Mouse (Mus musculus) CD8-positive naive resting alpha-beta T cell, adult 57 days (primary cell): ENCODE results near the gene Lta. TPM values are rescaled to one million over a fixed set of nuclear protein-coding genes. Genes with fewer than 3 reads are reported as not detected.

Experiments
- total RNA-seq: library from RNA; stranded (reverse); gene quantifications from one replicate; pipeline ENCODE4 v1.2.4, GENCODE M21; 2023

Gene Lta
- total RNA-seq, result 16.4 TPM

DNA sequence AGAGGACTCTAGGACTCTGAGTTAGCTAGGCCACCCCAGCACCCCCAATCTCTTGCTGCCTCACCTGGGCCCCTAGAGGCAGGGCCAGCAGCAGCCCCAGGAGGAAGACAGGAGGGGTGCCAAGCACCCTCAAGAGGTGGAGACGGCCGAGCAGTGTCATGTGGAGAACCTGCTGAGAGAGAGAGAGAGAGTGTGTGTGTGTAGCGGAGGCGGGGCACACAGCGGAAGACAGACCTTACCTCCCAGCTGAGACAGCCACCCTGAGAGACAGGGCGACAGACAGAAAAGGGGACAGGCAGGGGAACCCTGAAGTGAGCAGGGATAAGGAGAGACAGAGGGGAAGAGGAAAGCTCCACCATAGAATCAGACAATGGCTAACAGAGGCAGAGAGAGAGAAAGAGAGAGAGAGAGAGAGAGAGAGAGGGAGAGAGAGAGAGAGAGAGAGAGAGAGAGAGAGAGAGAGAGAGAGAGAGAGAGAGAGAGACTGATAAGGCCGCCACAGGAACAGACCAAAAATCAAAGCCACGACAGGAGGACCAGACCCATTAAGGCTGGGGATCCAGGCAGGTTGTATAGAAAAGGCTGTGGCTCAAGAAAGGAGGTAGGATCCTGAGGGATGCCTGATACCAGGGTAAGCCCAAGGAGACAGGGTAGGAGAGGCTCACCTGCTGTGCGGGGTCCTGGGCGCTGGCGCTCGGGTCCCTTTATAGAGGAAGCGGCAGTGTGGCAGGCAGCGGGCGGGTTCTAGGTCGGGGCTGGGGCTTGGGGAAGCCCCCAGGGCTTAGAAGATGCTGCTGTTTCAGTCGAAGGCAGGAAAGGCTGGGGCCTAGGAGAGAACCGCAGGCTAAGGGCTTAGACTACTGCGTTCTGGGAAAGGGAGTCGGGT is at the start of gene Lta:
Gene Lta, minus strand, starts transcription at position 858 of the 886 bp plus-strand sequence.

DNA sequence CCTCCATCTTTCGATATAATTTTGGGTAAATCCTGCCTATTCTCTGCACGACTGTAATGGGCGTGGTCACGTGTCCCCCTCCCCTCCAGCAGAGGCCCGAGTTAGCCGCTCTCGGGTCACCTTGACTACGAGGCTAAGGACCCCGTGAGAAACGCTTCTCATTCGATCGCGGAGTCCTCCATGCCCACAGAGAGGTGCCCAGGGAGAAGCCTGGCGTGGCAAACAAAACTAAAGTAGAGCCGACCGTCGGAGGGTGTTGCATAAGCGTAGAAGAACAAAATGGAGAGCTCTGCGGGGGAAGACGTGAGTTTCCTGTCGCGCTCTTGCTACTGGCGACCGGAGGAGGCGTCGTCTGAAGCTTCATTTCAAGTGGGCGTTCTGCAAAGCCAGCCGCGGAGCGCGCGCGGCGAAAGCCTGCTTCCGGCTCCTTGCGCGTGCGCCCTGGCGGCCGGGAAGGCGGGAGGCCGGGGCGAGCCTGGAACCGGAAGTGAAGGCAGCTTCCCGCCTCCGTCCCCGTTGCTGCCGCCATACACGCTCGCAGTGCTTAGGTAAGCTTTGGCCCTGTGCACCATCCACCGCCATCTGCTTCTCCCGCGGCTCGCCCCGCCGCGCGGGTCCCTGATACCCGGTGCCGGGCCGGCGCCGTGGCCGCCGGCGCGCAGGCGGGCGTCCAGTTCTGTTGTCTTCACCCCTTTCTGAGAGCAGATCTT is 36.3 kb upstream of the Lta start, which contains the start of gene Ddx39b:
Gene Ddx39b, plus strand, starts transcription at position 442 of the 710 bp plus-strand sequence.

DNA sequence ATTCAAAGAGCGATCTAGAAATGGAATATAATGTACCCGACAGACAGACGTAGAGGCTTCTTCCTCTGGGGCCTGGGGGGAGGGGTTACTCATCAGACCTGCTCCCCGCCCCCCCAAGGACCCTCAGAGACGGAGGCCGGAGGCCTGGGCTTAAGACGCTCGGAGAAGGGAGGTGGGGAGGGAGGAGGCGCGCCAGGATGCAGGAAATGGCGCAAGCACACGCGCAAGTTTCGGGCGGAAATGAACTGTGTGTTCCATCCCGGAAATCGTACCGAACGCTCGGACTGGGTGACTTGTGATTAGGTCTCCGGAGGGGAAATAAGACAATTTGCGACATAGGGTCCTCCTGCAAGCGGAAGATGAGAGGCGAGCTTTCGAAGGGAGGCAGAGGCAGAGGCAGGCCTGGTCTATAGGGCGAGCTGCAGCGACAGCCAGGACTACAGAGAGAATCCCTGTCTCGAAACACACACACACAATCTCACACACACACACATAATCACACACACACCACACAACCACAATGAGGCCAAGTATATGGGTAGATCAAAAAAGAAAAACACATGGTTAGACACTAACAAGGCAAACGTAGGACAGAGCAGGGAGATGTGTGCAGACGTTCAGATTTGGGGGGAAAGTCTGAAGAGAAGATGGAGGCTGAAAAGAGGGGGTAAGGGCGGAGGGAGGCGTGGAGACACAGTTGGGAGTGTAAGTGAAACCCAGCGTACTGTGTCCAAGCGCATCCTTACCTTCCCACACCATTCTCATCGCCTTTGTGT is 30.7 kb upstream of the Lta start, which contains the start of gene Nfkbil1:
Gene Nfkbil1, minus strand, starts transcription at position 179 of the 776 bp plus-strand sequence.

DNA sequence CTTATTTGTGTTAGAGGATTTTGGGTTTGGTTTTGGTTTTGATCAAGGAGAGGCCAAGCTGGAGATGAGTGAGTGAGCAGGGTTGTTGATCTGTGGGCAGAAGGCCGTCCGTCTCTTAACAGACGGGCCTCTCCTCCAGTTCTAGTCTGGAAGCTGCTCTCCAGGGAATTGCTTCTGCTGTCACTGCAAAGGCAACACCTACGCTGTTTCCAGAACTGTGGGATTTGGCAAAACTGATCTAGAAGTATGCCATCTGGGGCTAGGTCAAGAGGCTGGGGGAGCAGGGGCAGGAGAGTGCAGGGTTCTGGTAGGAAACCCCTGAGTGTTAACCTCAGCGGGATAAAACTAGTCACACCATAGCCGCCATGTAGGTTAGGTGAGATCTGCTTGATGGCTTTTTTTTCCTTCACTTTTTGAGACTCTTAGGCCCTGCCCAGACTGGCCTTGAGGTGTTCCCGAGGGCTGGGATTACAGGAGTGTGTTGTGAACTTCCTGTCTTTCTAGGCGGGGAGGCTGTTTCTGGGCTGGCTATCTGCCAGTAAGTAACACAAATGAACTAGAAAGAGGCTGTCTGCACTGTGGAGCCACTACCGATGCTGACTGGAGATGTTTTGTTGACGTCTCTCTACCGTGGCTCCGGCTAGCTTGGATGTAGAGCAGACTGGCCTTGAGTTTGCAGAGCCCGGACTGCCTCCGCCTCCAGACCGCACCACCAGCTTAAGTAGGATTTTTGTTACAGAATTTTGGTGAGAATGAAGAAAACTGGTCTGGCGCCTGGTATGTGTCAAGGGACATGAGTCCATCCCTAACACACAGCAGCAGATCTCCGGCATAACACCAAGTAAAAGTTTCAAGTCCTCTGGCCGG is 28.2 kb upstream of the Lta start, which contains the start of gene Atp6v1g2:
Gene Atp6v1g2, plus strand, starts transcription at position 547 of the 867 bp plus-strand sequence.

DNA sequence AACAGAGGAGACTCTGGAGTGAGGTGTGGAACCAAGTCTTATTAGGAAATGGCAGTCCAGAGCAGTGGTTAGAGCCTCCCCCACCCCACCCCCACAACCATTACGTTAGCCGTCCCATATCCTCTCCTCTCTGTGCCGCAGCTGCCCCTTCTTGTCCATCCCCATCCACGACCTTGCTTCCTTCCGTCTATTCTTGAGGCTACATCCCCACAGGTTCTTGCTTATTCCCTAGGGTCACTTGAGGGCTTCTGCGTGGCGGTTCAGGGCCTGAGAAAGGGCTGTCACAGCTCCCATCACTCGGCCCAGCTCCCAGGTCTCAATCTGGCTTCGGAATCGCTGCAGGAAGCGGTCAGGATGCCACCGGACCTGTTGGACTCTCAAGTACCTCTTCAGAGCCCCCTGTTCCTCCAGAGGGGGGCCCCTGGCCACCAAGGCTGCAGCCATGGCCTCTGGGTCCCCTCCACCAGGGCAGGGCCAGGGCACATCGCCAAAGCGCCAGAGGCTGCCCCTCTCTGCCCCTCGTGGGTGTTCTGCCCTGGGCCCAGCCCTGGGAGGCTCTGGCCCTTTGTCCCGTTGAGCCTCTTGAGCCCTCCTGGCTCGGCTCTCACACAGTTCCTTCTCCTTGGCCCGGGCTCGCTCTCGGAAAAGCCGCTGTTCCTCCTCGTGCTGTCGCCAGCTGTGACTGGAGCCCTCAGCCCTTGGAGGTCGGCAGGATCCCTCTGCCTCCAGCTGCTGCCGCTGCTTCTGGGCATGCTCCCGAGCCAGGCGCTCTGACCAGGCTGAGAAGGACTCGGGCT is 15.2 kb upstream of the Lta start, which contains the start of gene Gm16181:
Gene Gm16181, plus strand, starts transcription at position 679 of the 797 bp plus-strand sequence.

DNA sequence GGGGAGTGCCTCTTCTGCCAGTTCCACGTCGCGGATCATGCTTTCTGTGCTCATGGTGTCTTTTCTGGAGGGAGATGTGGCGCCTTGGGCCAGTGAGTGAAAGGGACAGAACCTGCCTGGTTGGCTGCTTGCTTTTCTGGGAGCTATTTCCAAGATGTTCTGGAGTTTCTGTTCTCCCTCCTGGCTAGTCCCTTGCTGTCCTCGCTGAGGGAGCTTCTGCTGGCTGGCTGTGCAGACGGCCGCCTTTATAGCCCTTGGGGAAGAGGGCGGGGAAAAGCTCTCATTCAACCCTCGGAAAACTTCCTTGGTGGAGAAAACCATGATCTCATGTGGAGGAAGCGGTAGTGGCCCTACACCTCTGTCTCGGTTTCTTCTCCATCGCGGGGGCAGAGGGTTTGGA is 3.4 kb downstream of the Lta start, which contains the start of gene Tnf:
Gene Tnf, minus strand, starts transcription at position 221 of the 400 bp plus-strand sequence.

DNA sequence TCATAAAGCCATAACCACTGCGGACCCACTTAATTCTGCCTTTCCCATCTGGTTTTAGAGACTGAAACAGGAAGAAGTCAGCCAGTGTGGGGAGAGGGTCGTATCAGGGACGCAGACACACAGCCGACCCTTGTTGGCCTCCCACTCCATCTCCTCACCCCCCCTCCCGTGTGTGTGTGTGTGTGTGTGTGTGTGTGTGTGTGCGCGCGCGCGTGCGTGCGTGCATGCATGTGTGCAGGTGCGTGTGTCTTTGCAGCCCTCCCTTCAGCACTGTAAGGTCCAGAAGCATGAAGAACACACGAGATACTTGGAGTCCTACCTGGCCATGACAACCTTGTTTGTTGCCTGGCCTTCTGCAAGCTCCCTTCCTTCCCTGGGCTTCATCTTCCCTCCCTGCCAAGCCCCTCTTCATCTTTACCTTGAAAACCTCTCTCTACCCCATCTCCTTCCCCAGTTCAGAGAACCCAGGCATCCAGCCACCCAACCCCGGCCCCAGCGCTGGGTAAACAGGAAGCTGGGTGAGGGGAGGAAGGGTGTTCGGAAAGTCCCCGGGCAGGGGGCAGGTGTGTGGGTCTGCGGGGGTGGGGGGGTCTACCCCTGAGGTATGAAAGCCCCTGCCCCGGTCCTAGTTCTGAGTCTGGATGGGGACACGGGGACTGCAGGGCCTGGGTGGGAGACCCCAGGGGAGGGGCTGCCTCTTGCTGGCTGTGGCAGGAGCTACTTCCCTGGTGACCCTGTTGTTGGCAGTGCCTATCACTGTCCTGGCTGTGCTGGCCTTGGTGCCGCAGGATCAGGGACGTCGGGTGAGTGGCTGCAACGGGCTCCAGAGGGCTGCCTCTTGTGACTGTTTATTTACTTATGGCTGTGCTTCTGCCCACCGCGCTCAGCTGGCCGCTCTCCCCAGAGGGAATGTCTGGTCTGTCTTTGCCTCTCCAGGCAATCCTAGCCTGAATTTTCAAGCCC is 11.0 kb downstream of the Lta start, which contains the start of gene Ltb:
Gene Ltb, plus strand, starts transcription at position 559 of the 963 bp plus-strand sequence.

DNA sequence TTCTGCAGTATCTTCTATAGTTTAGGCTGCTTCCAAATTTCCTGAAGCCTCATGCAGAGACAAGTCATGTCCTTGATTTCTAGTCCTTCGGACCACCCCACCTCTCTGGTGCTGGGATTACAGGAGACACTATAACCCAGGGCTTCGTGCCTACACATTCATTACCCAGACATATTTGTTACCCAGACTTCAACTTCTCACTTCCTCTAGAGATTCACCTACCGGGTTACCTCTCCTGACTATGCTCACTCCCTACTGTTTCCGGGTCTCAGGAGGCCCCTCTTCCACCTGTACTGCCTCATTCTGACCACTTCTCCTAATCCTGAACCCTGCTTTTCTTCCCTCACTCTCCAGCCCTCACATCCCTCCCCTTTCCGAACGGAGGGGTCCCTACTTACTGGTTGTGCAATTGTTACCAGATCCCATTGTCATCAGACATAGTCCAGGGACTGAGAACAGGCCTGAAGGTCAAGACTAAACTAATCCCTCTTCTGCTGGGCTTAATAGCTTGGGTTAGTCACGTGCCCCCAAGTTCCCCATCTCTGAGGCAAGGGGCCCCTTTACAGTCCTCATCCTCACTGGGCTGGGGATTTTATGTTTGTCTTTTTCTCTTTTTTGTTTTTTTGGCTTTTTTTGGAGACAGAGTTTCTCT is 17.1 kb downstream of the Lta start, which contains the start of gene Lst1:
Gene Lst1, minus strand, starts transcription at position 481 of the 652 bp plus-strand sequence.

DNA sequence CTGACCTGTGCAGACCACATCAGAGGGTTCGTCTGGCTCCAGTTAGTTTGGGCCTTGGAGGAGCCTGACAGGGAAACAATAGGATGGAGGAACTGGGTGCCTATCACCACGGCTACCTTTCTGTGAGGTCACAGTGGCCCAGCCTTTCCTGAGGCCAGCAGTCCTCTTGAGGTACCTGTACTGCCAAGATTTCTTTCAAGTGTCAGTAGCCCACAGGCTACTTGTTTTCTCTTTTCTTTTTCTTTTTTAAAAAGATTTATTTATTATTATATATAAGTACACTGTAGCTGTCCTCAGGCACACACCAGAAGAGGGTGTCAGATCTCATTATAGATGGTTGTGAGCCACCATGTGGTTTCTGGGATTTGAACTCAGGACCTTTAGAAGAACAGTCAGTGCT is 29.2 kb downstream of the Lta start, which contains the start of gene Aif1:
Gene Aif1, minus strand, starts transcription at position 101 of the 400 bp plus-strand sequence.

DNA sequence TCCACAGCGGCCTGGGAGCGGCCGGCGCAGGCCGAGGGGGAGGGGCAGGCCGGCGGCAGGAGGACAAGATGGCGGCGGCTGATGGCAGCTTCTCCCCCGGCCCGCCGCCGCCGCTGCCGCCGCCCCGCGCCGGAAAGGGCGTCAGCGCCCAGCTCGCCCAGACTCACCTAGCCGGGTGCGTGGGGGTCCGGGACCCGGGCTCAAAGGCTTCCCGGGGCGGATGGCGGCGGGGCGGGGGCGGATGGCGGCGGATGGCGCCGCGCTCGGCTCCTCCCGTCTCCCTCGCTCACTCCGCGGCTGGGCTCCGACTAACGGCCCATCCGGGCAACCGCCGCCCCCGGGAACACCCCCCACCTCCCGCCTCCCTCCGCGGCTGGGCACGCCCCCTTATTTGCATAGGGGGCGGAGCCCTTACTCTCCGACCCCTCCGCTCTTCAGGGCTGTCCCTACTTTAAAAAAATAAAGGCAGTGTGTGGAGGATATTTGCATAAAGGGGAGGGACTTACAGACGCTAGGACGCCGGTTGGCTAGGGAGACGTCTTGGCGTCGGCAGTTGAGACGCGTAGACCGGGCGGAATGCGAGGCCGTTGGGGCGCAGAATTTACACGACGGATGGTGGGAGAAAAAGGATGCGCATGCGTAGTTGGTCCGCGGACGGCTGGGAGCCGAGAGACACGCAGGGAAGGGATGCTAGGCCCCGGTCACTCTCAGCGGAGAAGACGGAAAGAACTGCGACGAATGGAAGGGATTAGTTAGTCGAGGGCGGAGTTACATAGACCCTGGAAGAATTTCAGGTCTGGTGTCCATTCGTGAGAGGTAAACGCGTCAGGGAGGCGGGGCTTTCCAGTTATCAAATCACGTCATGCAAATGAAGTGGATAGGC is 40.3 kb downstream of the Lta start, which contains the start of gene Prrc2a:
Gene Prrc2a, minus strand, starts transcription at position 330 of the 883 bp plus-strand sequence.

Other genes starting within 250 kb of the Lta start
- gene Hspa1b, start 246.1 kb downstream of the Lta start, total RNA-seq, result 83.6 TPM
- gene Gm20481, start 235.4 kb downstream of the Lta start, total RNA-seq, result not detected
- 42.1 TPM for gene Hspa1a, start 233.2 kb downstream of the Lta start, total RNA-seq
- not detected for gene Hspa1l, start 232.6 kb downstream of the Lta start, total RNA-seq
- 27.1 TPM for gene Lsm2, start 223.5 kb downstream of the Lta start, total RNA-seq
- 98.2 TPM for gene Vars, start 204.4 kb downstream of the Lta start, total RNA-seq
- 0.80 TPM for gene Vwa7, start 188.8 kb downstream of the Lta start, total RNA-seq
- gene Sapcd1, start 177.3 kb downstream of the Lta start, total RNA-seq, result 0.70 TPM
- 2.9 TPM for gene Msh5, start 158.6 kb downstream of the Lta start, total RNA-seq
- gene Clic1, start 155.4 kb downstream of the Lta start, total RNA-seq, result 149 TPM
- gene Ddah2, start 146.3 kb downstream of the Lta start, total RNA-seq, result 0.64 TPM
- gene Ly6g6c, start 140.0 kb downstream of the Lta start, total RNA-seq, result not detected
- gene Mpig6b, start 139.2 kb downstream of the Lta start, total RNA-seq, result not detected
- not detected for gene Ly6g6e, start 128.4 kb downstream of the Lta start, total RNA-seq
- gene Ly6g6d, start 127.3 kb downstream of the Lta start, total RNA-seq, result not detected
- not detected for gene Ly6g6f, start 119.7 kb downstream of the Lta start, total RNA-seq
- gene Abhd16a, start 116.1 kb downstream of the Lta start, total RNA-seq, result 70.2 TPM
- gene Ly6g5c, start 97.1 kb downstream of the Lta start, total RNA-seq, result not detected
- 0.61 TPM for gene Ly6g5b, start 89.9 kb downstream of the Lta start, total RNA-seq
- 22.8 TPM for gene Gpank1, start 83.9 kb downstream of the Lta start, total RNA-seq
- 143 TPM for gene Csnk2b, start 83.3 kb downstream of the Lta start, total RNA-seq
- 21.0 TPM for gene D17H6S53E, start 79.0 kb downstream of the Lta start, total RNA-seq
- not detected for gene Apom, start 73.3 kb downstream of the Lta start, total RNA-seq
- 377 TPM for gene Bag6, start 70.2 kb downstream of the Lta start, total RNA-seq
- 311 TPM for gene Prrc2a, start 40.5 kb downstream of the Lta start, total RNA-seq
- gene Aif1, start 29.3 kb downstream of the Lta start, total RNA-seq, result 2.4 TPM
- gene Lst1, start 16.9 kb downstream of the Lta start, total RNA-seq, result 19.8 TPM
- 515 TPM for gene Ltb, start 10.9 kb downstream of the Lta start, total RNA-seq
- gene Tnf, start 3.3 kb downstream of the Lta start, total RNA-seq, result 17.4 TPM
- not detected for gene Gm16181, start 15.5 kb upstream of the Lta start, total RNA-seq
- gene Atp6v1g2, start 28.3 kb upstream of the Lta start, total RNA-seq, result 2.9 TPM
- gene Nfkbil1, start 30.4 kb upstream of the Lta start, total RNA-seq, result 12.2 TPM
- 460 TPM for gene Ddx39b, start 36.4 kb upstream of the Lta start, total RNA-seq
- gene H2-D1, start 57.4 kb upstream of the Lta start, total RNA-seq, result 2,305 TPM
- 16.9 TPM for gene H2-Q1, start 115.1 kb upstream of the Lta start, total RNA-seq
- gene H2-Q2, start 136.9 kb upstream of the Lta start, total RNA-seq, result 10.5 TPM
- gene H2-Q4, start 174.3 kb upstream of the Lta start, total RNA-seq, result 491 TPM
- 143 TPM for gene H2-Q6, start 219.5 kb upstream of the Lta start, total RNA-seq
- 493 TPM for gene H2-Q7, start 233.8 kb upstream of the Lta start, total RNA-seq